Mouse (Mus musculus): ENCODE measurements around the gene Sim2.

Sim2 gene

GRCm38 (mm10) chr16:94168655-94169545 is 84.2 kb downstream of the Sim2 start:
- no peak for DNase-seq

GRCm38 (mm10) chr16:94170218-94170617 is 85.5 kb downstream of the Sim2 start:
- DNase-seq, result no peak

GRCm38 (mm10) chr16:94173361-94173760 is 88.6 kb downstream of the Sim2 start:
- DNase-seq, result no peak

GRCm38 (mm10) chr16:94175366-94175986 is 90.7 kb downstream of the Sim2 start:
- DNase-seq, result no peak

All from liver (tissue).